Mouse (Mus musculus): ENCODE data around the gene Sim1. TPM values are rescaled to one million over a fixed set of nuclear protein-coding genes. Genes with fewer than 3 reads are reported as not detected.

The Sim1 gene
- polyA plus RNA-seq, 1 experiment, result not detected

DNA sequence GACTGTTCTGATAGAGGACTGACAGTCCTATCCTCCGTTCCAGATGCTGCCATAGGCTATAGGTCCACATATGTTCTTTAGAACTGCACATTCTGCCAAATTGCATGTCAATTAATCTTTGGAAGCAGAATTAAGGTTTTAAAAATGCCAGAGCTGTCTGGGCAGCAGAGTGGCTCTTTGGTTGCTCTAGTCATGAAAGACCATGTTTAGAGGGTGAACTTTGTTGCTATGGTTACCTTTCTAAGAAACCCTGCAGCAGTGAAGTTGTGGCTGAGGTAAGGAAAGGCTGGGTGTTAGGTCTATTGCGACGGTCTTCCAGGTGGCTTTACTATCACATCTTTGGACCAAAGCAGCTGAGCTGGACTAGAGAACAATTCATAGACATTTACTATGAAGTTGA lies 113.2 kb downstream of the Sim1 start:
- Histone ChIP-seq H3K36me3 (ENCODE audit: control insufficient read depth, insufficient read depth, low read length) (no peaks in the 10 kb centered on the region), H3K27me3 (ENCODE audit: control insufficient read depth, insufficient read depth, low read length) (no peaks in the 10 kb centered on the region), H3K4me1 (replicated peaks; ENCODE audit: control insufficient read depth, insufficient read depth, low read length) (no peaks in the 10 kb centered on the region), H3K27ac (ENCODE audit: control insufficient read depth, insufficient read depth, low read length) (no peak overlapping the region), H3K4me3 (ENCODE audit: control insufficient read depth, insufficient read depth, low read length) (no peak overlapping the region)
- DNase-seq, result no peak
- 88% methylated on average over 3 of the region's 3 CpGs for WGBS
- no peak for TF ChIP-seq POLR2A (IDR thresholded peaks at IDR 0.05; ENCODE audit: control insufficient read depth, extremely low read depth, insufficient read depth, low read length, poor library complexity)
- no peak for TF ChIP-seq CTCF (IDR thresholded peaks at IDR 0.05; ENCODE audit: borderline replicate concordance, control insufficient read depth, extremely low read depth, insufficient read depth, low read length, poor library complexity)

DNA sequence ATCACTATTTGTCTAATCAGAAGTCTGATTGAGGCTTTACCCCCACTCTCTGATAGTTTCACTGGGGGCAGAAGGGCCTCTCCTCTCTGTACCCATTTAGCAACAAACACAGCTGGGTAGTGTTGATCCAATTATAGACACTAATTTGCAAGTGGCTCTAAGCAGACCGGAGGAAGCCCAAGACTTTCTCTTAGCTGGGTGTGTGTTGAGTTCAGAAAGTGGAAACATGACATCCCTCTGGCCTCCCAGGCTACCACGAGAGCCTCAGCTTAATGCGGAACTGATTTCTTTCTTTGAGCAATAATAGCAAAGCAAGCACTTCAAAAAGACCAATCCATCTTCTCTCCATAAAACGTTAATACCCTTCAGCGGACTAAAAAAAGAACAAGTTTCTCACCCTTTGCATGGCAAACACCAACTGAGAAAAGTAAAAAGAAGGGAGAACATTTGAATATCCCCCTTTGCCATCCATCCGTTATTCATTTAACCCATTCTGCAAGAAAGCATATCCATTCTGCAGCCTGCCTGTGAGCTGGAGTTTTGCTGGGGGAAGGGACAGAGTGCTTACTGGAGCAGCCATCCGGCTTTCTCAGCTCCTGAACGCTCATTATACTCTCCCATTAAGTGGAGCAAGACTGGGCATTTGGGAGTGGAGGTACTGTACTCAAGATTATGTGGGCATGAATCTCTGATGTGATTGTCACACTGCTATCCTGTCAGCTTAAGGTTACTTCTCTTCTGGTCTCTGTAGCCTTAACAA lies 117.0 kb downstream of the Sim1 start:
- WGBS, result 57% methylated on average over 8 of the region's 8 CpGs
- H3K4me3 ChIP-seq (ENCODE audit: control insufficient read depth, insufficient read depth, low read length), result no peak overlapping the region

DNA sequence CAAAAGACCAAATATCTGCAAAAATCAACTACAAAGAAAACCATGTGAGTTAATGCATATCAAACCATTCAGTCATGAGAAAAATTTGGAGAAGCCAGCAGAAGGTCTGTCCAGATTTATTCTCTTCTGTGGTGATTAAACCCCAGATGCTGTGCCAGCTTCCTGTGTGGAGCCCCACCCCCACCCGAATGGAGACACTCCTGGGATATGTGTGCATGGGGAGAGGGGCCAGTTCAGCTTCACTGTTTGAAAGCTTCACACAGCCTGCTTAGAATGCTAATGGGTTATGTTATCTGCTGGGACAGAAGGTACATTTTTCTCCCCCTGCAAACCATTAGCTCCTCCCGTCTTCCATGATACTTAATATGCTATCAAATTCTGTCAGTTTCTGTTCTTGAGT lies 120.3 kb downstream of the Sim1 start:
- TF ChIP-seq CTCF (IDR thresholded peaks at IDR 0.05; ENCODE audit: borderline replicate concordance, control insufficient read depth, extremely low read depth, insufficient read depth, low read length, poor library complexity) (no peak), POLR2A (IDR thresholded peaks at IDR 0.05; ENCODE audit: control insufficient read depth, extremely low read depth, insufficient read depth, low read length, poor library complexity) (no peak)
- Histone ChIP-seq H3K4me3 (ENCODE audit: control insufficient read depth, insufficient read depth, low read length) (no peak overlapping the region), H3K27ac (ENCODE audit: control insufficient read depth, insufficient read depth, low read length) (no peak overlapping the region), H3K36me3 (ENCODE audit: control insufficient read depth, insufficient read depth, low read length) (no peaks in the 10 kb centered on the region), H3K4me1 (replicated peaks; ENCODE audit: control insufficient read depth, insufficient read depth, low read length) (no peaks in the 10 kb centered on the region), H3K27me3 (ENCODE audit: control insufficient read depth, insufficient read depth, low read length) (no peaks in the 10 kb centered on the region)
- WGBS, result 67% methylated on average over 2 of the region's 2 CpGs
- DNase-seq, result no peak

More for the DNA sequence above, 117.0 kb downstream of the Sim1 start:
- Histone ChIP-seq H3K36me3 (ENCODE audit: control insufficient read depth, insufficient read depth, low read length) (no peaks in the 10 kb centered on the region), H3K4me1 (replicated peaks; ENCODE audit: control insufficient read depth, insufficient read depth, low read length) (no peaks in the 10 kb centered on the region), H3K27ac (ENCODE audit: control insufficient read depth, insufficient read depth, low read length) (no peak overlapping the region), H3K27me3 (ENCODE audit: control insufficient read depth, insufficient read depth, low read length) (no peaks in the 10 kb centered on the region)
- no peak for TF ChIP-seq CTCF (IDR thresholded peaks at IDR 0.05; ENCODE audit: borderline replicate concordance, control insufficient read depth, extremely low read depth, insufficient read depth, low read length, poor library complexity)
- TF ChIP-seq POLR2A (IDR thresholded peaks at IDR 0.05; ENCODE audit: control insufficient read depth, extremely low read depth, insufficient read depth, low read length, poor library complexity), result no peak
- no peak for DNase-seq

DNA sequence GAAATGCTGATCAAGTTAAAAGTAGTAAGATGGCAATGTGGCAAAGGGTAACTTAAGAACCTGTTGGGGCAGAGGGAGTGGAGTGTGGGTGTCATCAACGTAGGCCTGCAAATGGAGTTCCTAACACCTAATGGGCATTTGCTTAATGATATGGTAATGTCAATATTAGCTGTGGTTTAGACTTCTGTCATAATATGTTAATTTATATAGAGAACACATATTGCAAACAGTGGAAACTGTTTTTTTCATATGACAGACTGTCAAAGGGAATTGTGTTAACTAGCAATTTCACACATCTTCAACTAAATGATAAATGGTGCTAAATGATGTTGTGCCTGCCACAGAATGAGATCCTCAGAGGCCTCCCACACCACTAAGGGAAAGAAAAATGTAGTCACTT lies 120.8 kb downstream of the Sim1 start:
- DNase-seq, result no peak
- Histone ChIP-seq H3K27me3 (ENCODE audit: control insufficient read depth, insufficient read depth, low read length) (no peaks in the 10 kb centered on the region), H3K36me3 (ENCODE audit: control insufficient read depth, insufficient read depth, low read length) (no peaks in the 10 kb centered on the region), H3K4me3 (ENCODE audit: control insufficient read depth, insufficient read depth, low read length) (no peak overlapping the region), H3K4me1 (replicated peaks; ENCODE audit: control insufficient read depth, insufficient read depth, low read length) (no peaks in the 10 kb centered on the region), H3K27ac (ENCODE audit: control insufficient read depth, insufficient read depth, low read length) (no peak overlapping the region)
- 81% methylated on average over 1 of the region's 1 CpGs for WGBS
- TF ChIP-seq CTCF (IDR thresholded peaks at IDR 0.05; ENCODE audit: borderline replicate concordance, control insufficient read depth, extremely low read depth, insufficient read depth, low read length, poor library complexity) (no peak), POLR2A (IDR thresholded peaks at IDR 0.05; ENCODE audit: control insufficient read depth, extremely low read depth, insufficient read depth, low read length, poor library complexity) (no peak)

DNA sequence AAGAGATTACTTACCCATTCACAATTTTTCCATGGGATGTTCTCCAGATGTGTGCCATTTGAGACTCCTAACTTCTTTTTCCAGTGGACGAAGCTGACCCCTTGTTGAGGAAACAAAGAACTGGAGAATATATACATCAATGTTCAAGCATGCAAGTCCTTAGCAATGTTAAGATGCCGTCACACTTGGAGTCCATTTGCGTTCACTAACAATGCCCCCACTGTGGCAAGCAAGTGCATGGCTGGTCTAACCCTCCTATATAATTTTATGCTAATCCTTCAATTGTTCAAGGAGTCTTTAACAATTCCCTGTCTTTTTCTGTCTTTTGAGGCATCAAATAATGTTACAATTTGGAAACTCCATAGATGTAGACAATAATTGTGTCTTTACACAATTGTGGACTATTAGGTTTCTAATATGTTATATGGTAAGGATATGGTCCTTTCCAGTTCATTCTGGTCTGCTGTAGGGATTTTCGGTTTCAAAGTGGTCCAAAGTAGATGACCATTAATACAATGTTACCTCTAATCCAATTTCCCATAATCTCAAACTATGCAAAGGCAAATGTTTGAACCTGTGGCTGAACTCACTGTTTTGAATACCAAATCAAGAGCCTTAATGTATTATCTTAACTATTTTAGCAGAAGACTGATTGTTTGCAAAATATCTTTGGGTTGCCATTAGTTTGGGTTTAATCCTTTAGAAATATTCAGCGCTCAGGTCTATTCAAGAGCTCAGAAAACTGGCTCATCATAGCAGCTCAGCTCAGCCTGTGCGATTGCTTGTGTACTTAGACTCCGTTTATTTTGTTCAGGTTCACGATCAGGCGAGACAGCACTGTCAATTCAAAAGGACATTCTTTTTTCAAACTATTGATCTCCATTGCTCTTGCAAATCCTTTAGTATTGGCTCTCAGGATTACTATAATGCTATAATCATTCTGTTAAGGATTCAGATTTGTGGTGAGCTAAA lies 129.0 kb downstream of the Sim1 start:
- Histone ChIP-seq H3K4me3 (ENCODE audit: control insufficient read depth, insufficient read depth, low read length) (no peak overlapping the region), H3K36me3 (ENCODE audit: control insufficient read depth, insufficient read depth, low read length) (no peaks in the 10 kb centered on the region), H3K27ac (ENCODE audit: control insufficient read depth, insufficient read depth, low read length) (no peak overlapping the region), H3K4me1 (replicated peaks; ENCODE audit: control insufficient read depth, insufficient read depth, low read length) (no peaks in the 10 kb centered on the region), H3K27me3 (ENCODE audit: control insufficient read depth, insufficient read depth, low read length) (no peaks in the 10 kb centered on the region)
- 91% methylated on average over 9 of the region's 9 CpGs for WGBS
- no peak for DNase-seq
- no peak for TF ChIP-seq CTCF (IDR thresholded peaks at IDR 0.05; ENCODE audit: borderline replicate concordance, control insufficient read depth, extremely low read depth, insufficient read depth, low read length, poor library complexity)
- no peak for TF ChIP-seq POLR2A (IDR thresholded peaks at IDR 0.05; ENCODE audit: control insufficient read depth, extremely low read depth, insufficient read depth, low read length, poor library complexity)
